Mouse (Mus musculus) cerebellum, postnatal 14 days (tissue): ENCODE data around the gene Snapc3.
"Not testable (repeated sequence)": the region's sequence is repeated elsewhere in the genome, so short reads cannot be mapped to it uniquely, and the experiment has no call there.

ENCODE experiments used
- DNase-seq, 2 experiments: peaks; one replicate each; pipeline ENCODE4 v3.0.0; 2021; ENCODE audit warnings: mixed read lengths in 2 of 2

Gene Snapc3

GRCm38 (mm10) chr4:83501037-83501430, 83.5 kb downstream of the Snapc3 start:
- no peak for DNase-seq

GRCm38 (mm10) chr4:83509600-83509999, 92.1 kb downstream of the Snapc3 start:
- DNase-seq = no peak

- DNase-seq = no peak
Measured at GRCm38 (mm10) chr4:83511083-83511482, 93.6 kb downstream of the Snapc3 start.

GRCm38 (mm10) chr4:83512217-83512616, 94.7 kb downstream of the Snapc3 start:
- no peak for DNase-seq

- DNase-seq = no peak
Measured at GRCm38 (mm10) chr4:83512644-83513043, 95.1 kb downstream of the Snapc3 start.

GRCm38 (mm10) chr4:83514183-83514582, 96.7 kb downstream of the Snapc3 start:
- DNase-seq = no peak

GRCm38 (mm10) chr4:83514976-83515669, 97.6 kb downstream of the Snapc3 start:
- peak; percentile 32 to 48 for DNase-seq

- DNase-seq = not testable (repeated sequence)
Measured at GRCm38 (mm10) chr4:83516144-83516543, 98.6 kb downstream of the Snapc3 start.
